Mouse (Mus musculus): ENCODE results near the gene Ppp4r2.
A peak's percentile ranks its signal among the peaks of the same experiment; 100 is the strongest.
"Not testable (repeated sequence)": the region's sequence is repeated elsewhere in the genome, so short reads cannot be mapped to it uniquely, and the experiment has no call there.

Gene Ppp4r2

DNA sequence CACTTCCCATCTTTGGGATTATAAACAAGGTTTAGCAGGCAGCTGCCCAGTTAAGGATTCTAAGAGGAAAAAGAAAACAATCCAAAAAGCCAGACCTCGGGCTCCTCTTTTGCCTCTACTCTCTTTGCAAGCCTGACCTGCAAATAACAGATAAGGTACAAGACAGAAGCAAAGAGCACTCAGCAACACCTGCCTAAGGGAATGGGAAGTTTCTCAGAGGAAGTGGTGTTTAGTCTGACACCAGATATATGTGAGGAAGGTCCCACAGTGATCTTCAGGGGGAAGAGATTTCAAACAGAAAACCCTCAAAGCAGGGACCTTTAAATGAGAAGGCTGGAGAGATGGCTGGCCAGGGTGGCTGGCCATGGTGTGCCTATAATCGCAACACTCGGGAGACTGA is 2.2 kb upstream of the Ppp4r2 start:
- DNase-seq (ENCODE audit: low read depth, low spot score), result no peak

DNA sequence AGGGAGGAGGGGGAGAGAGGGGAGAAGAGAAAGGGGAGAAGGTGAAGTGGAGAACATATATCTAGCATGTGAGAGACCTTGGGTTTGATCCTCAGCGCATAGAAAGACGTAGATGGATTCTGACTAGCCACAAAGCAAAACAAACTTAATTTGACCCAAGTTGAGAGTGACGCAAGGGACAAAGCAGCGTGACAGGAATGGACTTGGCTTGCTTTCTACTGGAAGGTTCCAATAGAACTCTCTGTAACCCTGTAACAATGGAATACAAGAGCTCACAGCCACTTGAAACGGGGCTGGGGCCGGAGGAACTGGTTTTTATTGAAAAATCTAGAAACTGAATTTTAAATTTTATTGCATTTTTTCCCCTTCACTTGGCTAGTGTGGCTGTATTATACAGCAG is 1.7 kb upstream of the Ppp4r2 start:
- no peak for DNase-seq (ENCODE audit: low read depth, low spot score)

DNA sequence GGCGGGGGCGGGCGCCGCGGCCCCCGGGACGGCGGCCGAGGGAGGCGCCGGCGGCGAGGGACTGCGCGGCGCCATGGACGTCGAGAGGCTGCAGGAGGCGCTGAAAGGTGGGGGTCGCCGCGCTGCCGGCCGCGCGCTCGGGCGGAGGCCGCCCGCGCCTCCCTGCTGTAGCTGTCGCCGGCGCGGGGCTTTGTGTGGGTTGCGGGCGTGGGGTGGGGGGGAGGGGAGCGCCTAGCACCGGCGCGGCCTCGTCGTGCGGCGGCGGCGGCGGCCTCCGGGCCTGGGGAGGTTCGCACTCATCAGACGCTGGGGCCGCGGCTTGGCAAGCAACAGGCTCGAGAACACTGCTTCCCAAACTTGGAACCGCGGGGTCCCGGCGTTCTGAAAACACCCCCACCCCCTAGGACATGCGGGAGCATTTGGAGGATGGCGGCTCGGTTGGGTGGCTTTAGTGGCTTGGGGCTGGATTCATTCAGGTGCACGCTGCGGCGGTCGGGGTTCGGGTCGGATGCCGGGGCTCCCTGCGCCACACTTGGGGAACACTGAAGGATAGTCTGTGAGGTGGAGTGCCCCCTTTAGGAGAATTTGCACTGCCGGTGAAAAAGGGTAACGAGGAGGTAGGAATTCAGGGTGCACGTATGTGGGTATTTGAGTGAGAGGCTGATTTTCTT is 524 bp downstream of the Ppp4r2 start:
- peak; percentile 72 for DNase-seq (ENCODE audit: low read depth, low spot score)

DNA sequence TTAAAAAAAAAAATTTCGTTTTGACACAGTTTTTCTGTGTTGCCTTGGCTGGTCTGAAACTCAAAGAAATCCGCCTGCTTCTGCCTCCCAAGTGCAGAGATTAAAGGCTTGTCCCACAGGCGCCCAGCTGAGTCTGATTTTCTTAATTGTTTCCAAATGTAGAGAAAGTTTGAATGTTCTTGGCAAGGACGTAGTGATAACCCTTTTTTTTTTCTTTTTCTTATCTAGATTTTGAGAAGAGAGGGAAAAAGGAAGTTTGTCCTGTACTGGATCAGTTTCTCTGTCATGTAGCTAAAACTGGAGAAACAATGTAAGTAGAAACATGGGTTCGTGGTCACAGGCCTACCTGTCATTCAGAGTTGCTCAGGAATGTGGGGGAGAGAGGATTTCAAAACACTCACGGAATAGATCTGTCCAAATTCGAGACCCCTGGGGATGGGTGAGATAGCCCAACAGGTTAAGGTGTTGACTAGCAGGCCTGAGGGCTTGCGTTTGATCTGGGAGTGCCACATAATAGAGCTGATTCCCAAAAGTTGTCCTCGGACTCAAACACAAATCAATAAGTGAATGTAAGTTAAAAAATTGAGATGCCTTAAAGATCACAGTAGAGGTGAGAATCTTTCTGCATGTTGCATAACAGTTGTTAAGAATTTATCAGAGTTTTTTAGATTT is 1.2 kb downstream of the Ppp4r2 start:
- no peak for DNase-seq (ENCODE audit: low read depth, low spot score)

DNA sequence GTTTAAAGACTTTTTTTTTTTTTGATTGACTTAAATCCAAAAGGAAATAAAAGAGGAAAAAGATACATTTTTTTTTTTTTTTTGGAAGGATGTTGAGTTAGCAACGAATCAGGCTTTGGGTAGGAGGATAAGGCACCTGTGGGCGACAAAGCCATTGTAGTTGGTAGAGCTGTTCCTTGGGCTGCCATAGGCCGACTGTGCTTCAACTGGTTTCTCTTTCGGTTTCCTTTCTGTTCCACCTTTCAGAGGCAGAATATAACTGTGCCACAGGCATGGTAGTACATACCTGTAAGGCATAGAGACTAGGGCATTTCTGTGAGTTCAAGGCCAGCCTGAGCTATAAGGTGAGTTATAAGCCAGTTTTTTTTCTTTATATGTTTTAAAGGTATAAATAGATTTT is 11.6 kb downstream of the Ppp4r2 start:
- DNase-seq (ENCODE audit: low read depth, low spot score), result no peak

DNA sequence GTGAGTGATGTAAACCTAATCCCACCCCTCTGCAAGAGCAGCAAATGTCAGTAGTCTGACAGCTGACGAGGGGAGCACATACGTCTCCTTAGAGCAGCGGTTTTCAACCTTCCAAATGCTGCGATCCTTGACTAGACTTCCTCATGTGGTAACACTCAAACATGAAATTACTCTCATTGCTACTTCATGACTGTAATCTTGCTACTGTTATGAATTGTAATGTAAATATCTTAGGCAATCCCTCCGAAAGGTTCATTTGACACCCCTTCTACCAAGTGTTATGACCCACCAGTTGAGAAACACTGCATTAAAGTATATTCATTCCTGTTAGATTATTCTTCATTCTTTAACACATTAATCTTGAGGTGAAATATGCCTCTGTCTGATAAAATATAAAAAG is 13.8 kb downstream of the Ppp4r2 start:
- no peak for DNase-seq (ENCODE audit: low read depth, low spot score)

DNA sequence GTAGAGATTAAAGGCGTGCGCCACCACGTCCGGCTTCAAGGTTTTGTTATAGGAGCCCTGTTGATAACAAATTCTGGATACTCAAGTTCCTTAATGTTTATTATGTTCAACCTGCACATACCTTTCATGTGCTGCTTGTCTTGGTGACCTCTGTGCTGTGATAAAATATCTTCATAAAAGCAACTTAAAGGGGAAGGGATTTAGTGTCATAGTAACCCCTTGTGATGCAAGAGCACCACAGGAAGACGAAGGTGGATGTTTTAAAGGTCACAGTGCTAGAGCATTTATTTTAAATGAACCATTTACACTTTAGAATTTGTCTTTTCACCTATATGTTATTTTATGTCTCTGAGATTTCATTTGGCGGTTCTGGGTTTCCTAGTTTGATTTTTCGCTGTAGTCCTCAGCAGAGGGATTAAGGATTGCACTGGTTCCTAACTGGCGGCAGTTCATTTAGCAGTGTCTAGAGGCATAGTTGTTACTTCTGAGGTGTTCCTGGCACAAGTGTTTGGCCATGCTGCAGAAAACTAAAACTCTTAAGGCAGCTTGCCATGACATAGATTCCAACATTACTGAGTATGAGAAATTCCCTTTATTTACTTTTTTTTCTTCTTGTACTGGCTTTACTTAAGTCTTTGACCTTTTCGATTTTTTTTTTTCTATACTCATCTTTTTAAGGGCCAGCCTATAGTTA is 15.4 kb downstream of the Ppp4r2 start:
- DNase-seq (ENCODE audit: low read depth, low spot score), result peak; percentile 29

DNA sequence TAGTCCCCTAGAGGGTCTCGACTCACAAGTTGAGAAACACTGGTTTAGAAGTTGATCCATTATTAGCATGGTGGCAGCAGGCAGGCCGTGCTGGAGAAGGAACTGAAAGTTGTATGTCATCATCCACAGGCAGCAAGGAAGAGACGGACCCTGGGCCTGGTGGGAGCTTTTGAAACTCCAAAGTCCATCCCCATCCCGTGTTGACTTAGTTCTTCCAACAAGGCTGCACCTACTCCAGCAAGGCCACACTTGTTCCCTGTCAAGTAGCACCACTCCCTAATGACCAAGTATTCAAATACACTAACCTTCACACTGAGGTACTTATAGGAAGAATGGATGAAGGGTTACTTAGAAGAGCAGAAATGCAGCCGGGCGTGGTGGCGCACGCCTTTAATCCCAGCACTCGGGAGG is 17.3 kb downstream of the Ppp4r2 start:
- DNase-seq (ENCODE audit: low read depth, low spot score), result no peak

DNA sequence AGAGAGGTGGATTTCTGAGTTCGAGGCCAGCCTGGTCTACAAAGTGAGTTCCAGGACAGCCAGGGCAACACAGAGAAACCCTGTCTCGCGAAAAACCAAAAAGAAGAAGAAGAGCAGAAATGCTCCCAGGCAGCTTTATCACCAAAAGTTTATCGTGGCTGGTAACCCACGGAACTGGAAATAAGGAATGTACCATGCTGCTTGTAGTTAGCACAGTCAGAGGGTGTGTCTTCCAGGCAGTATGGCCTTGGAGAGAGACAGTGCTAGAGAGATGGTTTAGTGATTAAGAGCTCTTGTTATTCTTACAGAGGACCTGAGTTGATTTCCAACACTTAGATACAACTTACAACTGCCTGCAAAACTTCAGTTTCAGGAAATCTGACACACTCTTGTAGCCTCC is 17.7 kb downstream of the Ppp4r2 start:
- no peak for DNase-seq (ENCODE audit: low read depth, low spot score)

DNA sequence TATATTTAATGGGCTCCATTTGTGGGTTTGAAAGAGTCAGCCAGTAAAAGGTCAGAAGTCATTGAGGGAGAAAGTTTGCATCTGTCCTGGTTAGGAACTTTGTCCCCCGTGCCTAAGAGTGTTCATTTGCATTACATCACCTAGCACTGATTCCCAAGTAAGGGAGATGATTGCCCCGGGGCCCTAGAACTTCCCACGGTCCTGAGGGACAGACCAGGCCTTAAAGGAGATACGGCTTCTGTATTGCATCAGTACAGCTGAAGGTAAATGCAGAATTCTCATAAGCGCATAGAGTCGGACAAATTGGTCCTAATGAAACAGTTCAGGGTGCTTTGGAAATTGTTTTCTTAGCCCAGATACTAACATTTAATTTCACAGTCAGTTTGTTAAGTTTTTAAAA is 31.9 kb downstream of the Ppp4r2 start:
- no peak for DNase-seq (ENCODE audit: low read depth, low spot score)

DNA sequence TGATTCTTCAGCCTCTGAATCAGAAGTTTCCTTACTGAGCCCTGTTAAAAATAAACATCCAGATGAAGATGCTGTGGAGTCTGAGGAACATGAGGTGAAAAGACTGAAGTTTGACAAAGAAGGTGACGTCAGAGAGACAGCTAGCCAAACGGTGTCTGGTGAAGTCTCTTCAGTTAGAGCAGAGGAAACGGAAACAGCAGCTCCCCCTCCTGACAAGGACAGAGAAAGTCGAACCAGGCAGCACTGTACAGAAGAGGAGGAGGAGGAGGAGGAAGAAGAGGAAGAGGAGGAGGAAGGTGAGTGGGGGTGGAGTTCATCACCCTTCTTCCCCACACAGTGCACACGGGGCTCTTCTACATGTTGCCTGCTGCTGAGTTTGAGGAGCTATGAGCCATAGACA is 32.4 kb downstream of the Ppp4r2 start:
- not testable (repeated sequence) for DNase-seq (ENCODE audit: low read depth, low spot score)

DNA sequence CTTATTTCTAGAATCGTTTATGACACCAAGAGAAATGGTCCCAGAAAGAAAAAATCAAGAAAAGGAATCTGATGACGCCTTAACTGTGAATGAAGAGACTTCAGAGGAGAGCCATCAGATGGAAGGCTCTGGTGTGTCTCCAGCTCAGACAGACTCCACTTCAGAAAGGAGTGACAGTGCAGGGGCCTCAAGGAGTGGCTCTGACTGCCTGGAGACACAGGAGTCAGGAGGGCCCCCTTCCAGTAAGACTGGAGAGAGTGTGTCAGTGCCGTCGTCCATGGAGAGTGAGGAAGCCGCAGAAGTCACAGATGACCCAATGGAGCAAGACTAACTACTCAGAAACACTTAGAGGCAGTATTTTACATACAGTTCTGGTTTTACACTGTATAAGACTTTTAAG is 32.8 kb downstream of the Ppp4r2 start:
- not testable (repeated sequence) for DNase-seq (ENCODE audit: low read depth, low spot score)

DNA sequence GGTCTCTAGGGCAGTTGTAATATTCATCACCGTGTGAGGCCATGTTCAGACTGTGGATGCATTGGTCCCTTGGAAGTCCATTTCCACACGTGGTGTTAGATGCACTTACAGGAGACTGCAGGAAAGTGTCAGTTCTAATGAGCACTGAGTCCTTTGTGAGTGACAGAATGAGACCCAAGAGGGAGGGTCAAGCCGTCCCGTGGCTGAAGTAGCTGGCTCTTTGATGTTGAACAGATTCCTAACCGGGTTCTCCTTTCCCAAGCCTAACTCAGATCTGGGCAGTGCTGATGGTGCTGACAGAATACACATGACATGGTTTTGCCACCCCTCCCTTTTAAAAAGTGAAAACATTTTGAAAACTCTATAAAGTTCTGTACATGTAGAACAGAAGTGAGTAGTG is 35.4 kb downstream of the Ppp4r2 start:
- no peak for DNase-seq (ENCODE audit: low read depth, low spot score)

DNA sequence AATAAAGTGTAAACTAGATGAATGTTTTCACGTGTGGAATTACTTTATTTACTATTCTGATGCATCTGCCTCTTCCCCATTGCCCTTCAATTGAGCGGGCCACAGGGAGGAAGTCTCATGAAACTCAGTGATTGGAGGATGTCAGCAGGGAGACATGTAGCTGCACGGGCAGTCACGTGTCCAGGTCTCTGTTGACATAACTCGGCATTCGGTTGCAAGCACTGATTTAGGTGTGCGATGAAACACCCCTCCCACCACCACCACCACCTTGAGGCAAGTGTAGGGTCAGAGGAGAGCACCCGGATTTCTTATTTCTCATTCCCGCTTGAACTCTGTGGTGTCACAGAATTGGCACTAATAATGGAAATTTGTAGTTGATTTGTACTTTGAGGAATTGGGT is 36.5 kb downstream of the Ppp4r2 start:
- DNase-seq (ENCODE audit: low read depth, low spot score), result no peak

DNA sequence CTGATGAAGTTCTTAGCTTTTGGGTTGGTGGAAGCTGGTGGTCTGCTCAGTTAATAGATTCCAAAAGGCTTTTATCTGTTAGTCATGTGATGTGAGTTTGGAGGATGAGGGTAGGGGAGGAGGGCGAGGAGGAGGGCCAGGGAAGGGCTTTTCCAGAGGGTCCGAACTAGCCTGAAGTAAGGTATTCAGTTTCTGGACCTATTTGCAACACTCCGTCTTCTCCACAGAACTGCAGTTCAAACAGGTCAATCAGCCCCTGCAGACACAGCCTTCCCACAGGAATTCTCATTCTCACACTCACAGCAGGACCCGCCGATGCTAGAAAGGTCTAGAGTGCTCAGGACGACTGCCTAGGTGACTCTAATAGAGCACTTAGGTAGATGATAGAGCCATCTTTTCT is 39.8 kb downstream of the Ppp4r2 start:
- DNase-seq (ENCODE audit: low read depth, low spot score), result no peak

DNA sequence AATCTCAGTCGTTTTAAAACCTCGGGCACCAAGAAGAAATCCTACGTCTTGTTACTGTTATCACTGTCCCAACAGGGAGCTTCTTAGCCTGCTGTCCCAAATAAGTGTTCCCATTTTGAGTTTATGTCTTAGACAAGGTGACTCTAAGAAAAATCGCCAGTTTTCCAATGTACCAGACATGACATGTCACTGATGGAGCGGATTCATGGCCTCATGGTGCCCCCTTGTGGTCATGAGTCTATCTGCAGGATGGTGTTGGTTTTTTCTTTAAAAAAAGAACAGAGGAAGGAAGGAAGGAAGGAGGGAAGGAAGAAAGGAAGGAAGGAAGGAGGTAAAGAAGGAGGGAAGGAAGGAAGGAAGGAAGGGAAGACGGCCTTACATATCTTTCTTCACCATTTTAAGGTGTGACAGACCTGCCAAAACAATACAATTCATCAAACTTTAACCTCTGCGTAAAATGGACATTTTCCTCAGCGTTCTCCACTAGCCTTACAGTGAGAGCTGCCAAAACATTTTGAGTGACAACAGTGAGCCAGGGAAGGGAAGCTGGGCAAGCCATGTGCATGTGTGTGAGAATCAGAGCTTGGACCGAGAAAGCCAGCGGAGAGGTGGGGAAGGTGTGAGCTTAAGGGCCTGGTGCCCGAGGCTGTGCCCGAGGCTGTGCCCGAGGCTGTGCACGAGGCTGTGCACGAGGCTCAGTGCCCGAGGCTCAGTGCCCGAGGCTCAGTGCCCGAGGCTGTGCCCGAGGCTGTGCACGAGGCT is 42.6 kb downstream of the Ppp4r2 start:
- peak; percentile 87 for DNase-seq (ENCODE audit: low read depth, low spot score)

DNA sequence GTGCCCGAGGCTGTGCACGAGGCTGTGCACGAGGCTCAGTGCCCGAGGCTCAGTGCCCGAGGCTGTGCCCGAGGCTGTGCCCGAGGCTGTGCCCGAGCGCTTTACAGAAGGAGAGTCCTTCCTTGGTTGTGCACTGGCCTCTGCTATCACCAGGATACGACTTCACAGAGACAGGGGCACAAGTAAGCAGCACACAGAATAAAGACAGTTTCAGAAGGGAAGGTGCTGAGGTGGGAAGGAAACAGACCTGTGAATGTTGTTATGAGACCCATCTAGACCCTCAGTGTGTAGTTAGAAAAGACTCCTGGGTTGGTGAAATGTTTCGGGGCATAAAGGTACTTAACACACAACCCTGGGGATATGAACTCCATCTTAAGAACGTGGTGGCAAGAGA is 43.2 kb downstream of the Ppp4r2 start:
- no peak for DNase-seq (ENCODE audit: low read depth, low spot score)

DNA sequence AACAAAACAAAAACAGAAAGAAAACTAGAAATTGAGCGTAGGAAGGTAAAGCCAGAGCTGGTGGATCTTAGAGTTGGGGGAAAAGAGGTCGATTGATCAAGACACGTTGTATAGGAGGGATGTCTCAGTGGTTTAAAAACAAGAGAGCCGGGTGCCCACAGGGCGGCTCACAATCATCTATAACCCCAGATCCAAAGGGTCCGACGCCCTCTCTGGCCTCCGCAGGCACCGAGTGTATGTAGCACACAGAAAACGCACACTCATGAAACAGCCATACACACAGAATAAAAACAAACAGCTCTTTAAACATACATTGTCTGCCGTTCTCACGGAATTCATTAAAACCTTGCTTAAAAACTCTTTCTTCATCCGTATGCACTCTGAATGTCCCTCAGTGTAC is 45.1 kb downstream of the Ppp4r2 start:
- no peak for DNase-seq (ENCODE audit: low read depth, low spot score)

DNA sequence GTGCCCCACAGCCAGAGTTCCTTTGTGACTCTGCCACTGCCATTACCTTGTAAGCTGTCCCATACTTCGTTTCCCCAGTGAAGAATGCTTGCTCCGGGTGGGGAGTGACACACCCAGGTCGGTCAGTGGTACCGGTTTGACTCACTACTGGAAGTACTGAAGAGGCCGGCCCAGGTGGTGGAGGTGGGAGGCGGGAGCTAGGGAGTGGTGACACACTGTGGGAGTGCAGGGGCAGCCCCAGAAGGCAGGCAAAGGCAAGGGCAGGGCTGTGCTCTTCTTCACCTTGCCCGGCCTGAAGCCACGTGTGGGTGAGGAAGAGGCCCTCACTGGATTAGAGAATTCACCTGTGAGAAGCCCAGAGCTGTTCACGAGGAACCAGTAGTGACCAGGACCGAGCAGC is 46.2 kb downstream of the Ppp4r2 start:
- DNase-seq (ENCODE audit: low read depth, low spot score), result peak; percentile 23

DNA sequence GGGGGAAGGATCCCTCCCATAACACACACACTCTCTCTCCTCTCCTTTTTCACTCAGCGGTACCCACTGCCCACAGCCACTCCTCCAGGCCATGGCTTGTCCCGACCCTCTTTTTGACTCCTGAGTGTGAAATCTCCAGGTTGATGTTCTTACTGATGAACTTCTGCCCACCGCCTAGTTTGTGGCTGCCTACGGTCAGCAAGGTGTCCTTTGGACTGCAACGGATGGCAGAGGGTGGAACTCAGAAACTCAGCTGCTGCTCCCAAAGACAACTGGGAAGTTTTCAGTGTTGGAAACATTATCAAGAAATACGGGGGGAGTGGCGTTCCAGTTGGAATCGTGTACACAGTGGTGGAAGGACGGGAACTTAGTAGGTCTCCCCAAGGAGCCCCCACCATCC is 48.2 kb downstream of the Ppp4r2 start:
- no peak for DNase-seq (ENCODE audit: low read depth, low spot score)

DNA sequence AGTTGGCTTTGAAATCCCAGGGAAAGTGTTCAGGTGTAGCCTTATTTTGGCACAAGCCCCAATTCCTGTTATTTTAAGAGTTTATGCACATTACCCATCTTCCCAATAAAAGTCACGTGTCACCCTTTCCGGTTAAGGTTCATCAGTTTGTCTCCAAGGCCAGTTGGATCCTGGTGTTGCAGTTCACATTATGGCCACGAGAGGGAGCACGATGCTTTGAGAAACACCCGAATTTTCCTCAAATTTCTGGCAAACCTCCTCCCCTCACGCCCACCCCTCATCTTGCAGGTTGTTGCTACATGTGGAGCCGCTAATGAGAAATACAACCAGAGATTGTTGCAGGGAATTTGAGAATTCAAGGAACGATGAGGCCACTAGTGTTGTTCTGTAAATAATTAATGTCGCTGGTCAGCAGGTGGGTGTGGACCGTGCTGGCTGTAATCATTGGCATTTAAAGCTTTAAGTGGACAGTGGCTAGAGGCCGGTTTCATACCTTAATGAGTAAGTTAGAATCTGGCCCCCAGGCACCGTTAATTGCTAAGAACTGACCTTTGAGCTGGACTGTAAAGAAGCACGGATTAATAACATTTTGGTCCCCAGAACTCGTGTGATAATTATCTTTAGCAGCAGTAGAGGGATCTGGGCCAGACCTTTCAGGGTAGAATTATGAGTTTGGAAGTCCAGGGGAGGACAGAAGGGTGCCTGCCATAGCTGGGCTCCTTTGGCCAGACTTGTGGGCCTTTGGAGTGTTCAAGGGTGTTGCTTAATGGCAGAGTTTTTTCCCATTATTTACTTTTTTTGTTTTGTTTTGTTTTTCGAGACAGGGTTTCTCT is 49.2 kb downstream of the Ppp4r2 start:
- DNase-seq (ENCODE audit: low read depth, low spot score), result peak; percentile 79
